Mouse (Mus musculus) liver, postnatal 0 days (tissue): ENCODE measurements at regions not wholly inside any gene's neighbourhood (a gene's known extent, or its start where the extent isn't known, plus 50 kb on each side); places are given as distances from the start of the nearest gene placed in this dataset.

Source experiments
- CTCF ChIP-seq: sonication (generic); IDR thresholded peaks from 2 replicates; pipeline ENCODE4 v1.5.1; 2016; ENCODE audit warnings: antibody characterized with exemption, low read depth
- EP300 ChIP-seq: IDR thresholded peaks from 2 replicates; pipeline ENCODE4 v1.6.1; 2016; ENCODE audit warnings: antibody characterized with exemption, low read depth, mild to moderate bottlenecking

DNA sequence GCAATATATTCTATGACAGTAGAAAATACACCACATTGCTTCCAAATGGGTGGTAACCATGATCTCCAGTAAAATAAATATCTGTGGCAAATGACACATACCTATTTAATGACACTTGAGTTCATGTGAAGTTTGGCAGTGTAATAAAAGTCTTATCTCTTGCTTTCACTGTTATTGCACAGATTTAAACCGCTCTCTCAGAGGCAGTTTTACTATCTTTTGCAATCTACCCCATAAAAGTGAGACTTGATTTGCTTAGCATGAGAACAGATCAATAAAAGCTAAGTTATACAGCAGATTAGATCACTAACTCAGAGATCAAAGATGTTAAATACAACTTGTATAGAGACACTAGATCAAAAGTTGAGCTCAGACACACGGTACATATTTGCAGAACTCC is 510.2 kb downstream of the Isl1 start:
- TF ChIP-seq CTCF (no peak), EP300 (no peak)
